Mouse (Mus musculus): ENCODE results near the gene 9930111J21Rik2.
"Not testable (repeated sequence)": the region's sequence is repeated elsewhere in the genome, so short reads cannot be mapped to it uniquely, and the experiment has no call there.

The 9930111J21Rik2 gene

DNA sequence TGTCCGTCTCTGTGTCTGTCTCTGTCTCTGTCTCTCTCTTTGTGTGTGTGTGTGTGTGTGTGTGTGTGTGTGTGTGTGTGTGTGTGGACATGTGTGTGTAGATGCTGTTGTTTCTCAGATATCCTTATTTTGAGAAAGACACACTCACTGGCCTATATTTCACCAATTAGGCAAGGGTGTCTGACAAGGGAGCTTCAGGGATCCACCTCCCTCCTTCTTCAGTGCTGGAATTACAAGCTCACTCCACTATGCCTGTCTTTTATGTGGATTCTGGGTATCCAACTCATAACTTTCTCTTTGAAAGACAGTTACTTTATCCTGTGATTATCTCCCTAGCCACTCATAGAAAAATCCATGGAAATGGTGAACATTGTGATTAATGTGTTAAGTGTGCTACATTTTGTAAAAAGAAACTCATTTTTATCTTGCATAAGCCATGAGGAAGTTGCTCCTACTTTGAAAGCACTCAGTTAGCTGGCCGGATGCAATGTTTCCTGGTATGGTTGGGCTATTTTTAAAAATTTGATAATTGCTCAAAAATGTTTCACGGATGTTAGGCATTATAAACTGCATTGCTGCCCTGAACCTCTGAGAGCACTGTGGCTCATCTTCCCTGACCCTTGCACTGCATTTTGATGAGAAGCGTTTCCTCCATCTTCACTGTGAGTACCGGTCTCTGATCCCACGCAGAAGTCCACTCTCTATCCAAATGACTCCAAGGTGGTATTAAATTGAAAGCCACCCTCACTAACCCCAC is 25.1 kb upstream of the 9930111J21Rik2 start, which contains the start of gene Ifi47:
Gene Ifi47 (plus strand): TSS at position 587 of the 757 bp plus-strand sequence.
- not testable (repeated sequence) for DNase-seq (ENCODE audit: low spot score in 2 of 2)

DNA sequence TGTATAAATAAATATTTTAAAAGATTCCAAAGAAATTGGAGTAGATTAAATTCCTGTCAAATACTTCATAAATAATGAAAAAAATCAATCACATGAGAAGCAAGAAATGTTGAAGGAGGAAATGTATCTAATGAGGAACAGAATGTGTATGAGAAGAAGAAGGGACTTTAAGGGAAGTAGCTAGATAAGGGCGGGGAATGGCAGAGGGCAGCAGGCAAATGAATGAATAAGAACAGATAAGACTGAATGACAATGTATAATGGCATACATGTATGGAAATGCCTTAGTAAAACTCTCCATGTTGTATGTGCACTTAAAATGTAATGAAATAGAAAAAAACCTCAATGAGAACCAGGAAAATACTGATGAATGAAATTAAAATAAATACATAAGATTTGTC is 17.3 kb upstream of the 9930111J21Rik2 start:
- DNase-seq (ENCODE audit: low spot score in 2 of 2), result no peak

DNA sequence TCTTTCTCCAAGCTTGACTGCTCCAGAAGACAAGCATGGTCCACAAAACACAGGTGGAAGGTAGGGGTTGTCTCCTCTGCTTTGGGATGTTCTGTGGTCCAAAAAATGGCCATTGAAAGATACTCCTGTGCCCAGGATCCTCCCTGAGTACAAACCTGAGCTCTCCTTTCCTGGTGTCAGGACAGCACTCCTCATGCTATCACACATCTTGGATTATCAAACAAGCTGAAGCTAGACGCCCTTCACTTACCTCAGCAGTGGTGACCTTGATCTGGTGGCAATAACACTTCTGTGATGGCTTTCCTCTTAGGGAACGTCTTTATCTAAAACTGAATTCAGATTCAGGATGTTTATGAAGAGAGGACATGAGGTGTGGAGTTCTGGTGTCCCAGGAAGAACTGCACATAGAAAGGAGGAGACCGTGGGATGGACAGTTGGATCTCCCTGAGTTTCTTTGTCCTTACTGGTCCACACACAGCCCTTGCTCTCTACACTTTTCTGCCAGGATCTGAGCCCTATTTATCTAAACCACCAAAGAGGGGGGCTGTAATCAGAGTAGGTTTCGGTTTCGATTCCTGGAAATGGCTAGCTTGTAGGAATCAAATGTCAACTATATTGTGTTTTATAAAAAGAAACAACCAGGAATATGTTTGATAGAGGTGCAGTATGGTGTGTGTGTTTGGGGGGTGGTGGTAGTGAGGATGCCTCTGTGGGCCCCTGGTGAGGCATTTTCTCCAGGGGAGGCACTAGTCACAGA is 12.8 kb upstream of the 9930111J21Rik2 start, which contains the start of gene Tgtp2:
Gene Tgtp2 (minus strand): TSS at position 494 of the 757 bp plus-strand sequence.
- not testable (repeated sequence) for DNase-seq (ENCODE audit: low spot score in 2 of 2)

DNA sequence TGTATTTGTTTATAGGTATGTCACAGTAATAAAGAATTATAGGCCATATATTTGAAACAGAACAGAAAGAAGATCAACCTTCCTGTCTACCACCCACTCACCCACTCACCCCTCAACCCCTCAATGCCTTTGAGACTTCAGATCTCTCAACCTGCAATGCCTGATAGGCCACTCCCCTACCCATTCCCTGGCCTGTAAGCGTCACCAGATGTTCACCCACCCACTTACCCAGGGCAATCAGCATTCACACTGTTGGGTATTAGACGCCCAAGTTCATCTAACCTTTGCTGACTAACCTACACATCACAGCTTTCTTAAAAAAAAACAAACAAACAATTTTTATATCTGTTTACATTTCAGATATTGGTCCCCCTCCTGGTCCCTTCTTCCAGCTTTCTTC is 10.8 kb upstream of the 9930111J21Rik2 start:
- not testable (repeated sequence) for DNase-seq (ENCODE audit: low spot score in 2 of 2)

DNA sequence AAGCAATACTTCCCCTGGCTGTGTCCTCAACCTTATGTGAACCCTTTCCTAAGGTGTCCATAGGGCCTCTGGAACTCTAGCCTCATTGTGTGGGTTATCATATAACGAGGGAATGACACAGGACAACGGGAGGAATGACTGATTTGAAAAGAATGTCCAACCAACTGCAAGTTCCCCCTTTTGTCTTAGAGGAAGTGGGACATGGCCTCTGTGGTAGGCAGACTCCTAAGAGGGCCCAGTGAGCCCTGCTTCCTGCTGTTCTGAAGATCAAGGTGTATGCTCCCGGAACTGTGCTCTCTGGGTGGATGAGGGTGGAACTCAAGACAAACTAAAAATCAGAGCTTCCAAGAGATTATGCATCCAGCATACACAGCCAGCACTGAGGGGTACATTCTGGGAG is 9.0 kb upstream of the 9930111J21Rik2 start:
- not testable (repeated sequence) for DNase-seq (ENCODE audit: low spot score in 2 of 2)

DNA sequence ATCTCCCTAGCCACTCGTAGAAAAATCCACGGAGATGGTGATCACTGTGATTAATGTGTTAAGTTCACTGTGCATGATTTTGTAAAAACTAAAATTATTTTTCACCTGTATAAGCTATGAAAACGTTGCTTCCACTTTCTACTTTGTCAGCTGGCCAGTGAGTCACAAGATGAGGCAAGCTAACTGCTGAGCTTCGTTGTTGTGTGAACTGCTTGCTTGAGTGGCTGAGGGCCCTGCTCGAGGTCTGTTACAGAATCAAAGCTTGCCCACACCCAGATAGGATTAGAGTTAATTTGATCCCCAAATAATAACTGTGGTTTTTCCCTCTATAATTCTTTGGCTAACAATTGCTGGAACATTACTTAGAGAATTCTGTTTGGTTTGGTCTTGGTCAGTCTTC is 852 bp upstream of the 9930111J21Rik2 start:
- DNase-seq (ENCODE audit: low spot score in 2 of 2), result not testable (repeated sequence)

DNA sequence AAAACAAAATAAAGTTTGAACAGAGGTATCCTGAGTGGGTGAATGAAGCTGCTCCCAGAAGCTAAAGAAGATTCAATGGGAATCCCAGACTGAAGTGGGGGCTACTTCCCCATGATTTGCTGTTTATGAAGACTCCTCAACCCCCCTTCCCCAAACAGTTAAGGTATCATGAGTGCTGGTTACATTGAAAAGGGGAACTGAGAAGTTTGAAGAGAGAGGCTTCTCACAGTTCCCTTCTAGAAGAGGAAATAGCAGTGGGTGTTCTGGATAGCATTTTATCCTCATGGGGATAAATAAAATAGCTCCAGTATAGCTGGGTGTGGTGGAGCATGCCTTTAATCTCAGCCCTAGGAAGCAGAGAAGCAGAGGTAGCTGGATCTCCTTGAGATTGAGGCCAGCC is 978 bp downstream of the 9930111J21Rik2 start:
- DNase-seq (ENCODE audit: low spot score in 2 of 2), result not testable (repeated sequence)

DNA sequence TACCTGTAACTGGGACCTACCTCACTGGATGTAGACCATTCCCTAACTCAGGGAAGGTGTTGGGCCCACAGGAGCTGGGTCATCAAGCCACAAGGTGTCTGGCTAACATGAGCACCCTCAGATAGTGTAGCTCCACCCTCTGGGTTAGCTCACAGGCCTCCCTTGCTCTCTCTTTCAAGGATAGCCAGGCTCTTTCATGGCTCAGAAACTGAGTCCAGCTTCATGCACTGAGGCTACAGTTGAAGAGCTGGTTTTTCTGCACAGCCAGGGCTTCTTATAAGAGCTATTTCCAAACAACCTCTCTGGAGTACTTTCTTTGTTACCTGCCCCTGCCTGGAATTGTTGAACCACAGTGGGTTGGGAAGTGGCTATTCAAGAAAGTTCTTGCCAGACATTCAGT is 39.0 kb downstream of the 9930111J21Rik2 start:
- DNase-seq (ENCODE audit: low spot score in 2 of 2), result not testable (repeated sequence)

DNA sequence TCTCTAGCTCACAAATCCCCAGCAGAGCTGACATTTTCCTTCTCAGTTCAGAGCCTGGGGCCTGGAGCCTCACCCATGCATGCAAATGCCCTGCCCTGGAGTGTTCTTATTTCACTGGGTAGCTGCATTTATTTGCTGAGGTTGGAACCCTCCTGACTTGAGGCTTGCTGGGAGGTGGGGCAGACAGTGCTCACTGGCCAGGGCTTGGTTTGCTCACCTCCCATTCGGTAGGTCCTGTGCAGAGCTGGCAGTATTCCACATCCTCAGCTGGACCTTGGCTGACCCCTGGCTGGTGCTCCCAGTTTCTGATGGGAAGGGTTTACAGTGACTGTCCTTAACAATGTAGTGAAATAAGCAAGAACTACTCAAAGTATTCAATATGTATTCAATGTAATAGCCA is 44.3 kb downstream of the 9930111J21Rik2 start:
- not testable (repeated sequence) for DNase-seq (ENCODE audit: low spot score in 2 of 2)

DNA sequence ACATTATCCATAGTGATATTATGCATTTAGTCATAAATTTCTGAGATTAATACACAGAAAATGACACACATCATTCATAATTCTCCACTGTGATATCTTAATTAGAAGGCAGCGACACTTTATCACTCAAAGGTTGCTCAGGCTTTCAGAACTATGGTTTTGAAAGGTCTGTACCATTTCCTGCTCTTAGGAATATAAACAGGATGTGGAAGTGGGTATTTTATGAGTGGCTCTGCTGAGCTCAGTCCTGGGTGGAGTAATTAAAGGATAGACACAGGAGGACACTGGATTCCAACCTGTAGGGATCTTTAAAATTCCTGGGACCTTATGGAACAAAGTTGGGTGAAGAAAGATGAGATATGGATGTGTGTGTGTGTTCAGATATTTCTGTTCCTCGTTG is 44.7 kb downstream of the 9930111J21Rik2 start:
- not testable (repeated sequence) for DNase-seq (ENCODE audit: low spot score in 2 of 2)

DNA sequence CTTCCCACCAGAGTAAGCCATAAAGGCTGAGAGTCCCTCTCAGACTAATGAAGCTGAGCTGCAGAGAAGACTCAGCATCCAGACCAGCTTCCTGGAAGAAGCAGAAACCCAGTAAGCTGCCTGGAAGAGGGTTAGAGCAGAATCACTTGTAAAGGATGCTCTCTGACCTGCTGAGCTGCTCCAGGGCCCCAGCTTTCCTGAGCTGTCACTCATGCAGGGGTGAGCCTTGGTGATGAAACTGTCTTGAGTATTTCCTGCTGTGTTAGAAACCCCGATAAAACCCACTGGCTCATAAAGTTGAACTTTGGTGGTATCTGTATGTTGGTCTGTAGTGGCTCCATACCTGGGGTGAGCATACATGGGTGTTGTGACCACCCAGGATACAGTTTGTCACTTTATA is 50.6 kb downstream of the 9930111J21Rik2 start:
- DNase-seq (ENCODE audit: low spot score in 2 of 2), result not testable (repeated sequence)

DNA sequence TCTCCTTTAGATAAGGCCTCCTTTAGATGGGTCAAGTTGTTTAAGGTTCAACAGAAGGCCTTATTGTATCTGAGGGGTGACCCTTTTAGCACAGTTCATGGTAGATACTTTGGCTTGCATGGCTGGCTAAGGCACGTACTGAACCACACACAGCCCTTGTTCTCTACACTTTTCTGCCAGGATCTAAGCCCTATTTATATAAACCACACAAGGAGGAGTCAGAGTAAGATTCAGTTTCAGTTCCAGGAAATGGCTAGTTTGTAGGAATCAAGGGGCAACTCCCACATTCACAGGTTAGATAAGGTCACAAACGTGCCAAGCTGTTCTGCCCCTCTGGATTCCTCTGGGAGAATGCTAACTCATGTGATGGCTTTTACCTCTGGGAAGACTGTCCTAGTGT is 57.0 kb downstream of the 9930111J21Rik2 start, which contains the start of gene Tgtp1:
Gene Tgtp1 (minus strand): TSS at position 155 of the 400 bp plus-strand sequence.
- not testable (repeated sequence) for DNase-seq (ENCODE audit: low spot score in 2 of 2)

DNA sequence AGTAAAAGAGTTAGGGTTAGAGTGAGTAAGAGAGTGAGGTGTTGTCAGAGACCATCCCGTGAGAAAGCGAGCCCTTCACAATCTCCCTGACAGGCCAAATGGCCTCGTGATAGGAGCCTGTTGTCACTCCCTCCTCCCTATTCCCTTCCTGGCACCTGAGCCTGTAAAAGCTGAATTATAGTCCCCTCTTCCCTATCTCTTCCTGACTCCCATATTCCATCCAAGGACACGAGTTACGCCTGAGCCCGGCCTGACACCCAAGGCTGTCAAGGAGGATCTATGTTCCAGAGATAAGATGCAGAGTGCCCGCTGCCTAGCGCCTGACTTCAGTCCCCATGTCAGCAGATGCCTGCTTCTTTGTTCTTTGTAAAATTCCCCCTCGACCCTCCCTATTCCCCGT is 57.7 kb downstream of the 9930111J21Rik2 start:
- not testable (repeated sequence) for DNase-seq (ENCODE audit: low spot score in 2 of 2)

DNA sequence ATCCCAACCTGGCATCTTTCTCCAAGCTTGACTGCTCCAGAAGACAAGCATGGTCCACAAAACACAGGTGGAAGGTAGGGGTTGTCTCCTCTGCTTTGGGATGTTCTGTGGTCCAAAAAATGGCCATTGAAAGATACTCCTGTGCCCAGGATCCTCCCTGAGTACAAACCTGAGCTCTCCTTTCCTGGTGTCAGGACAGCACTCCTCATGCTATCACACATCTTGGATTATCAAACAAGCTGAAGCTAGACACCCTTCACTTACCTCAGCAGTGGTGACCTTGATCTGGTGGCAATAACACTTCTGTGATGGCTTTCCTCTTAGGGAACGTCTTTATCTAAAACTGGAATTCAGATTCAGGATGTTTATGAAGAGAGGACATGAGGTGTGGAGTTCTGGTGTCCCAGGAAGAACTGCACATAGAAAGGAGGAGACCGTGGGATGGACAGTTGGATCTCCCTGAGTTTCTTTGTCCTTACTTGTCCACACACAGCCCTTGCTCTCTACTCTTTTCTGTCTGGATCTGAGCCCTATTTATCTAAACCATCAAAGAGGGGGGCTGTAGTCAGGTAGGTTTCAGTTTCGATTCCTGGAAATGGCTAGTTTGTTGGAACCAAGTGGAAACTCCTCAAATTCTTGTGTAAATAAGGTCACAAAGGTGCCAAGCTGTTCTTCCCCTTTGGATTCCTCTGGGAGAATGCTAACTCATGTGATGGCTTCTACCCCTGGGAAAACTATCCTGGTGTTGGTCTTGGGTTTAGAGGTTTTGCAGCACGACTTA is 59.1 kb downstream of the 9930111J21Rik2 start, which contains the start of gene Gm12185:
Gene Gm12185 (minus strand): TSS at position 487 of the 781 bp plus-strand sequence.
- DNase-seq (ENCODE audit: low spot score in 2 of 2), result not testable (repeated sequence)

DNA sequence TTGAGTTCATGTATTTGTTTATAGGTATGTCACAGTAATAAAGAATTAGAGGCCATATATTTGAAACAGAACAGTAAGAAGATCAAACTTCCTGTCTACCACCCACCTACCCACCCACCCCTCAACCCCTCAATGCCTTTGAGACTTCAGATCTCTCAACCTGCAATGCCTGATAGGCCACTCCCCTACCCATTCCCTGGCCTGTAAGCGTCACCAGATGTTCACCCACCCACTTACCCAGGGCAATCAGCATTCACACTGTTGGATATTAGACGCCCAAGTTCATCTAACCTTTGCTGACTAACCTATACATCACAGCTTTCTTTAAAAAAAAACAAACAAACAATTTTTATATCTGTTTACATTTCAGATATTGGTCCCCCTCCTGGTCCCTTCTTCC is 61.1 kb downstream of the 9930111J21Rik2 start:
- DNase-seq (ENCODE audit: low spot score in 2 of 2), result not testable (repeated sequence)

DNA sequence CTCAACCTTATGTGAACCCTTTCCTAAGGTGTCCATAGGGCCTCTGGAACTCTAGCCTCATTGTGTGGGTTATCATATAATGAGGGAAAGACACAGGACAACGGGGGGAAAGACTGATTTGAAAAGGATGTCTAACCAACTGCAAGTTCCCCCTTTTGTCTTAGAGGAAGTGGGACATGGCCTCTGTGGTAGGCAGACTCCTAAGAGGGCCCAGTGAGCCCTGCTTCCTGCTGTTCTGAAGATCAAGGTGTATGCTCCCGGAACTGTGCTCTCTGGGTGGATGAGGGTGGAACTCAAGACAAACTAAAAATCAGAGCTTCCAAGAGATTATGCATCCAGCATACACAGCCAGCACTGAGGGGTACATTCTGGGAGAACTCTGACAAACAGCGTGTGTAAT is 62.8 kb downstream of the 9930111J21Rik2 start:
- not testable (repeated sequence) for DNase-seq (ENCODE audit: low spot score in 2 of 2)

DNA sequence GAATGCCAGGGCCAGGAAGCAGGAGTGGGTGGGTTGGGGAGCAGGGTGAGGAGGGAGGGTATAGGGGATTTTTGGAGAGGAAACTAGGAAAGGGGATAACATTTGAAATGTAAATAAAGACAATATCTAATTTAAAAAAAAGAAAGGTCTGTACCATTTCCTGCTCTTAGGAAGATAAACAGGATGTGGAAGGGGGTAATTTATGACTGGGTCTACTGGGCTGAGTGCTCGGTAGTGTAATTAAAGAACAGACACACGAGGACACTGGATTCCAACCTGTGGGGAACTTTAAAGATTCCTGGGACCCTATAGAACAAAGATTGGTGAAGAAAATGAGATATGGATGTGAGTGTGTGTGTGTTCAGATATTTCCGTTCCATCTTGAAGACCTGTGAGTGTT is 68.2 kb downstream of the 9930111J21Rik2 start:
- not testable (repeated sequence) for DNase-seq (ENCODE audit: low spot score in 2 of 2)

DNA sequence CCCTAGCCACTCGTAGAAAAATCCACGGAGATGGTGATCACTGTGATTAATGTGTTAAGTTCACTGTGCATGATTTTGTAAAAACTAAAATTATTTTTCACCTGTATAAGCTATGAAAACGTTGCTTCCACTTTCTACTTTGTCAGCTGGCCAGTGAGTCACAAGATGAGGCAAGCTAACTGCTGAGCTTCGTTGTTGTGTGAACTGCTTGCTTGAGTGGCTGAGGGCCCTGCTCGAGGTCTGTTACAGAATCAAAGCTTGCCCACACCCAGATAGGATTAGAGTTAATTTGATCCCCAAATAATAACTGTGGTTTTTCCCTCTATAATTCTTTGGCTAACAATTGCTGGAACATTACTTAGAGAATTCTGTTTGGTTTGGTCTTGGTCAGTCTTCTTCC is 71.0 kb downstream of the 9930111J21Rik2 start:
- not testable (repeated sequence) for DNase-seq (ENCODE audit: low spot score in 2 of 2)

DNA sequence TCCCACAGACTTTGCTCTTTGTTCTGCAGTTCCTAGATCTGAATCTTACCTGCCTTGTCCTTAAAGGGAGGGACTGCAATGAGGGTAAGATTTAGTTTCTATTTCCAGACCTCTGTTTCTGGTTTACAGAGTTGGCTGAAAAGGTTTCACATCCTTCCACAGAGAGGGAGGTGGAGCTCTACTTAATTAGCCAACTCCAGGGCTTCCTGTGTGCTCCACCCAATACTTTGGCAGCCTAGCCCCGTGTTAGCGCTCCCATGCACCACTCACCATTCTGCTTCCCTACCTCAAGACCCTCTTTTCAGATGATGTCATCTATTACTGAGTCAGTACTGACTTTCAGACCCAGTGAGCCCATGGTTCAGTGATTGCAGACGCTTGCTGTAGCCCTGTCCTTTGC is 71.8 kb downstream of the 9930111J21Rik2 start, which contains the start of gene 9930111J21Rik1:
Gene 9930111J21Rik1 (minus strand): TSS at position 148 of the 400 bp plus-strand sequence.
- not testable (repeated sequence) for DNase-seq (ENCODE audit: low spot score in 2 of 2)

DNA sequence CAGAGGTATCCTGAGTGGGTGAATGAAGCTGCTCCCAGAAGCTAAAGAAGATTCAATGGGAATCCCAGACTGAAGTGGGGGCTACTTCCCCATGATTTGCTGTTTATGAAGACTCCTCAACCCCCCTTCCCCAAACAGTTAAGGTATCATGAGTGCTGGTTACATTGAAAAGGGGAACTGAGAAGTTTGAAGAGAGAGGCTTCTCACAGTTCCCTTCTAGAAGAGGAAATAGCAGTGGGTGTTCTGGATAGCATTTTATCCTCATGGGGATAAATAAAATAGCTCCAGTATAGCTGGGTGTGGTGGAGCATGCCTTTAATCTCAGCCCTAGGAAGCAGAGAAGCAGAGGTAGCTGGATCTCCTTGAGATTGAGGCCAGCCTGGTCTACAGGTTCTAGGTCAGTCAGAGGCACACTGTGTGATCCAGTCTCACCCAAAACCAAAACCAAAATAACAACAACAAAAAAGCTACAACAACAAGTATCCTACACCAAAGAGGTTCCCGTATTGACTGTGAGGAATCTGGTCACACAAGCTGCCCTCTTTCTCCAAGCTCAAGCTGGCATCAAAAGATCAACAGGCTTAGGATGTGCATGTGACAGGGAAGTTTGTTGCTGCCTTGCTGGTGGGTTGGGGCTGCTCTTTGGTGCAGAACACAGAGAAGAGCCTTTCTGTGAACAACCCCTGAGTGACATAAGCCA is 72.7 kb downstream of the 9930111J21Rik2 start, which contains the start of gene Olfr56:
Gene Olfr56 (plus strand): TSS at position 650 of the 700 bp plus-strand sequence.
- DNase-seq (ENCODE audit: low spot score in 2 of 2), result not testable (repeated sequence)

DNA sequence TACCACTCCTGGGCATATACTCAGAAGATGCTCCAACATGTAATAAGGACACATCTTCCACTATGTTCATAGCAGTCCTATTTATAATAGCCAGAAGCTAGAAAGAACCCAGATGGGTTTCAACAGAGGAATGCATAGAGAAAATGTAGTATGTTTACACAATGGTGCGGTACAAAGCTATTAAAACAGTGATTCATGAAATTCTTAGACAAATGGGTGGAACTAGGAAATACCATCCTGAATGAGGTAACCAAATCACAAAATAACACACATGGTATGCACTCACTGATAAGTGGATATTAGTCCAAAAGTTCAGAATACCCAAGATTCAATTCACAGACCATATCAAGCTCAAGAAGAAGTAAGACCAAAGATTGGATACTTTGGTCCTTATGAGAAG is 76.4 kb downstream of the 9930111J21Rik2 start:
- not testable (repeated sequence) for DNase-seq (ENCODE audit: low spot score in 2 of 2)
